Comparison of ENCODE assay signal across 8 mouse cellular contexts in the genomic region with DNA sequence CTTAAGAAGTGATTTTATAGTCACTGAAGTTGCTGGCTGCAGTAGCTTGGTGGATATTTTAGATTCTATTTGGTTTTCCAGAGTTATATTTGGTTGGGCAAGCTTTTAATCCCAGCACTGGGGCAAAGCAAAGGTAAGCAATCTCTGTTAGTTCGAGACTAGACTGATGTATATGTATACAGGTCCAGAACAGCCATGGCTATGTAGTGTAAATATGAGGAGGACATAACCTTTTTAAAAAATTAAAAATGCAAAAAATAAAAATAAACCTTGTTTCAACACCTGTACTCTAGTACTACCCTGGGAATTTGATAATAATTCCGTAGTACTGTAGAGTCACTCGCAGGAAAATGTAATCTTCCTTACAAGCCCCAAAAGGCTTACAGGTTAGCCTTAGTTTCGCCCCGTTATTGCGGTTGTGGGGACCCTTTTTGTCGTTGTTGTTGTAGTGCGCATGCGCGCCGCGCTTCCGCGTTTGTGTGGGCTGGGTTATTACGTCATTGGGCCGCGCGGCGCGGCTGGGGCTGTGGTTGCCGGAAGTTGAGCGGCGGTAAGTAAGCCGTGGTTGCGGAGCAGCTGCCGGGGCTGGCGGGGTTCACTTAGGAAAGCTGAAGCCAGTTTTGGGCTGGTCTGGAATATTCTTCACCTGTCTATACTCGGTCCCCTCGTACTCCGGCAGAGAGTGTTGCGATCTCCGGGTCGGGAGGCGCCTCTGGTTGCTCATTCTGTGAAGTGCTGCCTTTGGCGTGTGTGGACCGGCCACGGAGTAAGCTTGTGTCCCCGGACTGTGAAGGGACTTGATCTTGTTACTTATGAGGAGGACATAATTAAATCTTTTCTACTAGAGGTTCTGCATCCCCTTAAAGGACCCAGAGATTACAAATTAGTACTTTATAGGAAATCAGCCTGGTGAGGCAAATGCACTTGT. TPM values are rescaled to one million over a fixed set of nuclear protein-coding genes. Genes with fewer than 3 reads are reported as not detected.
DNase-seq lines count a peak whose midpoint lies in the region; ATAC-seq and TF ChIP-seq lines count a peak whose summit lies in the region.

A gene (plus strand): TSS at position 497 of the 928 bp plus-strand sequence.

- TF ChIP-seq EP300 in liver, postnatal 0 days (IDR thresholded peaks at IDR 0.05; ENCODE audit: low read depth) = peak; percentile 26; the same call in 1 of the 2 replicates

- H3K4me3 ChIP-seq in E14TG2a.4 (replicated peaks; ENCODE audit: low read length) = peak within 1 kb of the TSS; percentile 91
- H3K4me3 ChIP-seq in forebrain, embryonic 13.5 days = peak within 1 kb of the TSS; percentile 53
- H3K4me3 ChIP-seq in liver, postnatal 0 days (ENCODE audit: low read depth, low read length) = peak within 1 kb of the TSS; percentile 79
- peak within 1 kb of the TSS; percentile 61 for H3K4me3 ChIP-seq in neural tube, embryonic 14.5 days (ENCODE audit: low read depth, low read length)

- peaks cover 20% of the 10 kb centered on the region for H3K9me3 ChIP-seq in E14TG2a.4 (ENCODE audit: low read length)
- H3K9me3 ChIP-seq in forebrain, embryonic 13.5 days (replicated peaks) = no peaks in the 10 kb centered on the region
- no peaks in the 10 kb centered on the region for H3K9me3 ChIP-seq in liver, postnatal 0 days (ENCODE audit: low read length)
- no peaks in the 10 kb centered on the region for H3K9me3 ChIP-seq in neural tube, embryonic 14.5 days (ENCODE audit: control insufficient read depth, low read length)

- peak within 1 kb of the TSS; percentile 26; the same call in 1 of the 2 replicates for H3K27ac ChIP-seq in forebrain, embryonic 13.5 days
- peak within 1 kb of the TSS; percentile 83 for H3K27ac ChIP-seq in liver, postnatal 0 days (ENCODE audit: low read depth)
- H3K27ac ChIP-seq in neural tube, embryonic 14.5 days (ENCODE audit: low read depth, low read length) = peak within 1 kb of the TSS; percentile 69

- H3K36me3 ChIP-seq in E14TG2a.4 (ENCODE audit: insufficient read depth, low read length) = no peaks in the 10 kb centered on the region
- H3K36me3 ChIP-seq in forebrain, embryonic 13.5 days (ENCODE audit: poor library complexity, severe bottlenecking) = no peaks in the 10 kb centered on the region
- H3K36me3 ChIP-seq in liver, postnatal 0 days (replicated peaks; ENCODE audit: insufficient read depth, low read length) = no peaks in the 10 kb centered on the region
- no peaks in the 10 kb centered on the region for H3K36me3 ChIP-seq in neural tube, embryonic 14.5 days (ENCODE audit: control insufficient read depth, insufficient read depth, low read length)

- DNase-seq in c-Kit-positive CD71-positive TER-119-positive erythroid progenitor cells, embryonic 14.5 days (ENCODE audit: low spot score) = peak; percentile 94
- DNase-seq in heart, postnatal 10 days = peak; percentile 93 to 96
- DNase-seq in large intestine, adult 2 months (ENCODE audit: low read depth, low spot score) = peak; percentile 74
- peak; percentile 97 for DNase-seq in liver, postnatal 0 days
- DNase-seq in testis, postnatal 10 days (ENCODE audit: low spot score) = peak; percentile 96

- peaks cover 20% of the 10 kb centered on the region for H3K27me3 ChIP-seq in E14TG2a.4 (ENCODE audit: insufficient read depth, low read length)
- H3K27me3 ChIP-seq in forebrain, embryonic 13.5 days = peaks cover 18% of the 10 kb centered on the region
- H3K27me3 ChIP-seq in liver, postnatal 0 days (ENCODE audit: insufficient read depth, low read length) = no peaks in the 10 kb centered on the region
- no peaks in the 10 kb centered on the region for H3K27me3 ChIP-seq in neural tube, embryonic 14.5 days (ENCODE audit: control insufficient read depth, insufficient read depth, low read length)

- ATAC-seq in forebrain, embryonic 13.5 days = peak; percentile 94
- ATAC-seq in liver, postnatal 0 days = peak; percentile 92
- peak; percentile 89 for ATAC-seq in neural tube, embryonic 14.5 days (ENCODE audit: low read depth)

- intact Hi-C loops in heart, postnatal 10 days (cut with DNase I) = no loop called here

- H3K4me2 ChIP-seq in forebrain, embryonic 13.5 days = peak within 1 kb of the TSS; percentile 95
- peak within 1 kb of the TSS; percentile 89 for H3K4me2 ChIP-seq in liver, postnatal 0 days (ENCODE audit: low read depth, low read length)
- H3K4me2 ChIP-seq in neural tube, embryonic 14.5 days (ENCODE audit: low read depth, low read length) = peak within 1 kb of the TSS; percentile 67

- peaks cover 5% of the 10 kb centered on the region; the same call in 1 of the 2 replicates for H3K4me1 ChIP-seq in E14TG2a.4 (replicated peaks; ENCODE audit: low read depth, low read length)
- peaks cover 8% of the 10 kb centered on the region for H3K4me1 ChIP-seq in forebrain, embryonic 13.5 days
- H3K4me1 ChIP-seq in liver, postnatal 0 days (ENCODE audit: insufficient read depth) = peaks cover 18% of the 10 kb centered on the region
- peaks cover 4% of the 10 kb centered on the region; the same call in 1 of the 2 replicates for H3K4me1 ChIP-seq in neural tube, embryonic 14.5 days (ENCODE audit: control insufficient read depth, insufficient read depth, low read length)

- peak within 1 kb of the TSS; percentile 62 for H3K9ac ChIP-seq in forebrain, embryonic 13.5 days
- peak within 1 kb of the TSS; percentile 86 for H3K9ac ChIP-seq in liver, postnatal 0 days (replicated peaks)
- H3K9ac ChIP-seq in neural tube, embryonic 14.5 days (replicated peaks; ENCODE audit: low read depth, low read length) = peak within 1 kb of the TSS; percentile 49

- WGBS in forebrain, embryonic 13.5 days = under 1% methylated on average over 38 of the region's 38 CpGs
- WGBS in large intestine, adult 2 months = under 1% methylated on average over 38 of the region's 38 CpGs
- WGBS in liver, postnatal 0 days (ENCODE audit: insufficient replicate concordance) = under 1% methylated on average over 38 of the region's 38 CpGs
- under 1% methylated on average over 38 of the region's 38 CpGs for WGBS in neural tube, embryonic 14.5 days

- TF ChIP-seq CTCF in E14TG2a.4 (conservative IDR thresholded peaks at IDR 0.05; ENCODE audit: low read length) = no peak
- no peak for TF ChIP-seq CTCF in liver, postnatal 0 days (IDR thresholded peaks at IDR 0.05; ENCODE audit: low read depth)

RNA-seq across cellular contexts. Expression of the gene that starts here (rescaled TPM):
- polyA plus RNA-seq in forebrain, embryonic 13.5 days (2015; fragmentation: Nextera tagmentation; extraction: Ambion mirVana) = 18.3 and 18.5 TPM in 2 replicates
- total RNA-seq in heart, postnatal 10 days (2021) = 10 to 100 TPM; 15.3 to 16.1 TPM
- polyA plus RNA-seq in large intestine, adult 2 months (2012; rRNA removed) = 16.8 and 19.8 TPM in 2 replicates
- 9.6 and 10.9 TPM in 2 replicates for polyA plus RNA-seq in liver, postnatal 0 days (2015; fragmentation: Nextera tagmentation; extraction: Ambion mirVana)
- polyA plus RNA-seq in neural tube, embryonic 14.5 days (2014; fragmentation: Nextera tagmentation; extraction: Ambion mirVana) = 15.7 and 17.4 TPM in 2 replicates

Comparison
In these comparisons a context has a peak if more than half of its experiments do, and no peak if none do; other contexts are left out.
1. Peak in every context shown above with its lines: DNase-seq, ATAC-seq, H3K4me3 ChIP-seq and H3K27ac ChIP-seq.
2. H3K27ac ChIP-seq: peak in every context shown above with its lines; median percentile 83 in liver, postnatal 0 days; 69 in neural tube, embryonic 14.5 days; 26 in forebrain, embryonic 13.5 days.